In the genomic region with DNA sequence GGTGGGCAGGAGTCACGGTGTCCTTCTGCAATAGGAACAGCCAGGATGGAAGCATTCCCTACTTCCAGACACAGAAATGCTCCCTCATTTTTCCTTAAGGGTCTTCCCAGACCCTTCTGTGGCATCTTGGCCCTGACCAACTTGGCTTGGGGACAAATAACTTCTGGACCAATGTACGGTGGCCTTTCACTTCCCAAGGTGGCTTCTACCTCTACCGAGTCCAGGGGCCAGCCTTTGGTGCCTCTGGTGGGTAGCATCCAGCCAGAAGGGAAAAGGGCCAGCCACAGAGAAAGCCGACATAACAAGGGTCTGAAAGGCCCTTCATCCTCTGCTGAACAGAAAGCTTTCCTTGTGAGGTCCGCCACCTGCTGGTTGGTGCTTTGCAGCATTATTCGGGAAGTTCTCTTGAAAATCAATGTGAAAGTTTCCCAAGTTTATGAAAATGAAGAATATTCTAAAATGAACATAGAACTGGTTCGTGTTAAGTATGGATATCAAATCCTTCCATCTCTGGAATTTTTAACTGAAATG, we compare ENCODE assay signal across 8 mouse cellular contexts. TPM values are rescaled to one million over a fixed set of nuclear protein-coding genes. Genes with fewer than 3 reads are reported as not detected.
DNase-seq lines count a peak whose midpoint lies in the region; ATAC-seq and TF ChIP-seq lines count a peak whose summit lies in the region.

No protein-coding gene starts in this region.

- peak; percentile 64 for TF ChIP-seq CTCF in bone marrow macrophage, adult 2 months (IDR thresholded peaks at IDR 0.05; ENCODE audit: low read depth, low read length)

- peaks cover 18% of the 10 kb centered on the region for H3K4me1 ChIP-seq in kidney, embryonic 16.5 days (ENCODE audit: insufficient read depth, low read length)
- H3K4me1 ChIP-seq in bone marrow macrophage, adult 2 months (ENCODE audit: control insufficient read depth, insufficient read depth, low read length), result peaks cover 4% of the 10 kb centered on the region

- 0 out of 2 replicates have a peak, but pooled peaks have one; percentile 18 for TF ChIP-seq POLR2A in bone marrow macrophage, adult 2 months (IDR thresholded peaks at IDR 0.05; ENCODE audit: borderline replicate concordance, low read depth, low read length)

- no peak for ATAC-seq in kidney, embryonic 16.5 days (ENCODE audit: low FRiP score, low TSS enrichment)

- 33% methylated on average over 7 of the region's 7 CpGs for WGBS in kidney, embryonic 16.5 days

- H3K4me2 ChIP-seq in kidney, embryonic 16.5 days (replicated peaks; ENCODE audit: low read depth, low read length), result no peak overlapping the region

- intact Hi-C loops in left cerebral cortex, postnatal 4 days (cut with DNase I), result loop anchor here (2.0 to 10.0 kb wide), 3 partner anchors 172 to 290 kb away; no protein-coding TSS in a partner anchor

- no peaks in the 10 kb centered on the region for H3K36me3 ChIP-seq in kidney, embryonic 16.5 days (ENCODE audit: insufficient read depth, low read length)

- H3K4me3 ChIP-seq in kidney, embryonic 16.5 days (ENCODE audit: low read length), result no peak overlapping the region
- no peak overlapping the region for H3K4me3 ChIP-seq in bone marrow macrophage, adult 2 months (ENCODE audit: insufficient read depth, low read length)

- no peaks in the 10 kb centered on the region for H3K27me3 ChIP-seq in kidney, embryonic 16.5 days (ENCODE audit: insufficient read depth, low read length)

- no peak overlapping the region for H3K9ac ChIP-seq in kidney, embryonic 16.5 days (replicated peaks; ENCODE audit: low read length)

- peak; percentile 84 for DNase-seq in kidney, adult 18-20 months
- peak; percentile 55 to 90 for DNase-seq in frontal cortex, adult 2 months (ENCODE audit: extremely low spot score in 1 of 2, low spot score in 1 of 2)
- peak; percentile 80 for DNase-seq in induced T-regulatory cell, adult 2 months (ENCODE audit: low read depth)
- DNase-seq in left cerebral cortex, postnatal 4 days, result peak; percentile 82
- peak; percentile 83 for DNase-seq in retina, postnatal 1 day
- DNase-seq in urinary bladder, postnatal 14 days (ENCODE audit: low spot score), result peak; percentile 86

- no peaks in the 10 kb centered on the region for H3K9me3 ChIP-seq in kidney, embryonic 16.5 days (ENCODE audit: low read length)

- no peak overlapping the region for H3K27ac ChIP-seq in kidney, embryonic 16.5 days (ENCODE audit: low read length)
- no peak overlapping the region for H3K27ac ChIP-seq in bone marrow macrophage, adult 2 months (ENCODE audit: insufficient read depth, low read depth, low read length)

RNA-seq across cellular contexts. Expression of gene Bcl2, which starts 3.1 kb away (rescaled TPM):
- 20.4 and 28.2 TPM in 2 replicates for polyA plus RNA-seq in kidney, embryonic 16.5 days (2015; fragmentation: Nextera tagmentation; extraction: Ambion mirVana)
- polyA plus RNA-seq in bone marrow macrophage, adult 2 months (2012; ENCODE audit: insufficient read depth, insufficient read length, missing spikeins), result 1.2 and 1.5 TPM in 2 replicates
- polyA plus RNA-seq in frontal cortex, adult 2 months (2012; rRNA removed), result 6.2 and 6.7 TPM in 2 replicates
- 10 to 100 TPM; 13.9 to 15.7 TPM for total RNA-seq in left cerebral cortex, postnatal 4 days (2021)

RNA-seq across cellular contexts. Expression of gene Kdsr, which starts 42.4 kb away (rescaled TPM):
- 14.7 and 16.3 TPM in 2 replicates for polyA plus RNA-seq in kidney, embryonic 16.5 days (2015; fragmentation: Nextera tagmentation; extraction: Ambion mirVana)
- 13.3 and 14.8 TPM in 2 replicates for polyA plus RNA-seq in bone marrow macrophage, adult 2 months (2012; ENCODE audit: insufficient read depth, insufficient read length, missing spikeins)
- 17.4 and 21.4 TPM in 2 replicates for polyA plus RNA-seq in frontal cortex, adult 2 months (2012; rRNA removed)
- 10 to 100 TPM; 22.4 to 28.7 TPM for total RNA-seq in left cerebral cortex, postnatal 4 days (2021)
